In genomic region chr7:100372452-100372980, GRCm38 (mm10) we compare ENCODE assay signal across 1 mouse cellular context.
A peak's percentile ranks its signal among the peaks of the same experiment; 100 is the strongest.
TF ChIP-seq lines count a peak whose summit lies in the region.

No protein-coding gene starts in this region.

TF ChIP-seq in CH12.LX, 34 proteins besides CTCF, POLR2A, EP300 and RAD21 (continued from another document):
- TF ChIP-seq RCOR1 (conservative IDR thresholded peaks at IDR 0.05; ENCODE audit: low read depth, low read length) = 0 out of 2 replicates have a peak, but pooled peaks have one; percentile 47
